Mouse (Mus musculus) E14TG2a.4 (cell line): ENCODE results near the gene Prr13.

Experiments used
- CTCF ChIP-seq: conservative IDR thresholded peaks from 2 replicates; pipeline ENCODE4 v1.5.1; 2014; ENCODE audit warnings: low read length
- NANOG ChIP-seq: IDR thresholded peaks from 2 replicates; pipeline ENCODE4 v1.6.1; 2014; ENCODE audit warnings: borderline replicate concordance, low read length, mixed read lengths

DNA sequence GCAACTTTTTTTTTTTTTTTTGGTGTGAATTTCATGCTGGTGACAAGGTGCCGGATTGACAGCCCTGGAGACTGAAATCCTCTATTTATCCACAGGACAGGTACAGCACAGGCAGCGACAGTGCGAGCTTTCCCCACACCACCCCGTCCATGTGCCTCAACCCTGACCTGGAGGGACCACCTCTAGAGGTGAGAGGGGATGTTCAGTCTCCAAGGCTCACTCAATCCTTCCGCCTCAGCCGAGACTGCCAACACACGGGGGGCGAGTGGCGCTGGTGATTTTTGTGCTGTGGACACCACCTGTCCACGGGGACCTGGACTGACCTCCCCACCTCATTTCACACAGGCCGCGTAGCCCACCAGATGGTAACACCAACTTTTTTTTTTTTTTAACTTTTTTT lies 27.0 kb downstream of the Prr13 start:
- TF ChIP-seq CTCF (no peak), NANOG (no peak)
